29 mouse cellular contexts compared by ENCODE assay signal in genomic region chr4:82476411-82476810, GRCm38 (mm10).
DNase-seq lines count a peak whose midpoint lies in the region; ATAC-seq and TF ChIP-seq lines count a peak whose summit lies in the region.
"Had no signal": no experiment of that assay in that cellular context is flagged by ENCODE, and none has a peak within 500 bp of the region (broad histone marks: within the 10 kb centered on the region; RNA-seq: fewer than 3 reads in every experiment).

No protein-coding gene starts in this region.

- H3K9me3 ChIP-seq in heart, embryonic 15.5 days (replicated peaks), result no peaks in the 10 kb centered on the region
- H3K9me3 ChIP-seq in heart, embryonic 10.5 days, result no peaks in the 10 kb centered on the region
- H3K9me3 ChIP-seq in liver, postnatal 0 days (ENCODE audit: low read length), result no peaks in the 10 kb centered on the region
- H3K9me3 ChIP-seq in liver, embryonic 11.5 days (ENCODE audit: control insufficient read depth, low read length), result no peaks in the 10 kb centered on the region
- H3K9me3 ChIP-seq: hindbrain, embryonic 10.5 days; hindbrain, embryonic 15.5 days; limb, embryonic 10.5 days; limb, embryonic 15.5 days; lung, embryonic 15.5 days; midbrain, embryonic 10.5 days; midbrain, embryonic 15.5 days; neural tube, embryonic 15.5 days had no signal

- H3K4me1 ChIP-seq in heart, embryonic 15.5 days (replicated peaks), result peaks cover 52% of the 10 kb centered on the region
- peaks cover 40% of the 10 kb centered on the region for H3K4me1 ChIP-seq in heart, embryonic 10.5 days
- H3K4me1 ChIP-seq in kidney, adult 2 months (ENCODE audit: control insufficient read depth, insufficient read depth, low read length), result peaks cover 15% of the 10 kb centered on the region; the same call in 1 of the 2 replicates
- H3K4me1 ChIP-seq in liver, postnatal 0 days (ENCODE audit: insufficient read depth), result peaks cover 15% of the 10 kb centered on the region
- H3K4me1 ChIP-seq in liver, embryonic 11.5 days (replicated peaks; ENCODE audit: control insufficient read depth, insufficient read depth, low read length), result peaks cover 3% of the 10 kb centered on the region; the same call in 1 of the 2 replicates
- H3K4me1 ChIP-seq: hindbrain, embryonic 10.5 days; midbrain, embryonic 10.5 days had no signal

- TF ChIP-seq POLR2A in kidney, adult 2 months (IDR thresholded peaks at IDR 0.05; ENCODE audit: low read depth, low read length), result no peak

- TF ChIP-seq CTCF in kidney, adult 2 months (conservative IDR thresholded peaks at IDR 0.05; ENCODE audit: insufficient read depth, insufficient read length, low read depth, low read length), result no peak
- TF ChIP-seq CTCF in liver, postnatal 0 days (IDR thresholded peaks at IDR 0.05; ENCODE audit: low read depth), result no peak

- DNase-seq in frontal cortex, postnatal 25 days (ENCODE audit: low spot score in 2 of 2), result no peak
- DNase-seq in heart, embryonic 10.5 days (ENCODE audit: low spot score), result no peak
- peak; percentile 53 for DNase-seq in kidney, adult 2 months
- no peak for DNase-seq in kidney, adult 18-20 months
- DNase-seq in liver, postnatal 0 days, result no peak
- DNase-seq in liver, embryonic 11.5 days (ENCODE audit: low spot score), result no peak
- DNase-seq: adrenal gland, postnatal 10 days; cerebellum, adult 11 months; cerebellum, adult 9-11 months; embryo, embryonic 11 days; kidney, postnatal 4 days; retina, postnatal 1 day; right cerebral cortex, postnatal 14 days; thymus, postnatal 4 days had no signal

- no peak overlapping the region for H3K4me3 ChIP-seq in heart, embryonic 15.5 days
- no peak overlapping the region for H3K4me3 ChIP-seq in heart, embryonic 10.5 days
- H3K4me3 ChIP-seq in kidney, adult 2 months (ENCODE audit: insufficient read depth, low read depth, low read length), result no peak overlapping the region
- no peak overlapping the region for H3K4me3 ChIP-seq in liver, postnatal 0 days (ENCODE audit: low read depth, low read length)
- no peak overlapping the region for H3K4me3 ChIP-seq in liver, embryonic 11.5 days (ENCODE audit: low read depth, low read length)
- H3K4me3 ChIP-seq: erythroblast, embryonic 14.5 days; hindbrain, embryonic 10.5 days; hindbrain, embryonic 15.5 days; limb, embryonic 10.5 days; limb, embryonic 15.5 days; lung, embryonic 15.5 days; midbrain, embryonic 10.5 days; midbrain, embryonic 15.5 days; neural tube, embryonic 15.5 days had no signal

- WGBS in heart, embryonic 15.5 days, result 48% methylated on average over 2 of the region's 2 CpGs
- 55% methylated on average over 2 of the region's 2 CpGs for WGBS in heart, embryonic 10.5 days
- WGBS in kidney, adult 2 months, result 47% methylated on average over 2 of the region's 2 CpGs
- 43% methylated on average over 2 of the region's 2 CpGs for WGBS in liver, postnatal 0 days (ENCODE audit: insufficient replicate concordance)
- WGBS in liver, embryonic 11.5 days, result 63% methylated on average over 2 of the region's 2 CpGs

- H3K4me2 ChIP-seq in heart, embryonic 15.5 days, result no peak overlapping the region
- H3K4me2 ChIP-seq in liver, postnatal 0 days (ENCODE audit: low read depth, low read length), result no peak overlapping the region
- H3K4me2 ChIP-seq in liver, embryonic 11.5 days, result no peak overlapping the region
- H3K4me2 ChIP-seq: heart, embryonic 11.5 days; hindbrain, embryonic 15.5 days; limb, embryonic 15.5 days; lung, embryonic 15.5 days; midbrain, embryonic 15.5 days; neural tube, embryonic 15.5 days had no signal

- peak; percentile 67; the same call in 1 of the 2 replicates for ATAC-seq in frontal cortex, adult (ENCODE audit: low TSS enrichment)
- no peak for ATAC-seq in heart, embryonic 15.5 days (replicated peaks; ENCODE audit: insufficient number of reproducible peaks, insufficient read depth, low FRiP score, low read depth)
- ATAC-seq in liver, postnatal 0 days, result peak; percentile 87
- no peak for ATAC-seq in liver, embryonic 11.5 days (replicated peaks; ENCODE audit: low FRiP score)
- ATAC-seq: inflammation-experienced regulatory T-cells, adult 6 months; midbrain, embryonic 15.5 days; Patski had no signal

- 0 out of 2 replicates have a peak, but pooled peaks cover 5% of the 10 kb centered on the region for H3K36me3 ChIP-seq in heart, embryonic 15.5 days
- peaks cover 6% of the 10 kb centered on the region; the same call in 1 of the 2 replicates for H3K36me3 ChIP-seq in heart, embryonic 10.5 days
- no peaks in the 10 kb centered on the region for H3K36me3 ChIP-seq in kidney, adult 2 months (ENCODE audit: control insufficient read depth, insufficient read depth, low read length)
- H3K36me3 ChIP-seq in liver, postnatal 0 days (replicated peaks; ENCODE audit: insufficient read depth, low read length), result no peaks in the 10 kb centered on the region
- H3K36me3 ChIP-seq in liver, embryonic 11.5 days (ENCODE audit: control insufficient read depth, insufficient read depth, low read length), result no peaks in the 10 kb centered on the region
- H3K36me3 ChIP-seq: hindbrain, embryonic 10.5 days; hindbrain, embryonic 15.5 days; limb, embryonic 10.5 days; limb, embryonic 15.5 days; midbrain, embryonic 10.5 days; midbrain, embryonic 15.5 days; neural tube, embryonic 15.5 days had no signal

- no peaks in the 10 kb centered on the region for H3K27me3 ChIP-seq in heart, embryonic 15.5 days
- no peaks in the 10 kb centered on the region for H3K27me3 ChIP-seq in heart, embryonic 10.5 days (ENCODE audit: insufficient read depth, poor library complexity, severe bottlenecking)
- H3K27me3 ChIP-seq in kidney, adult 2 months (replicated peaks; ENCODE audit: control insufficient read depth, insufficient read depth, low read length), result no peaks in the 10 kb centered on the region
- H3K27me3 ChIP-seq in liver, postnatal 0 days (ENCODE audit: insufficient read depth, low read length), result no peaks in the 10 kb centered on the region
- no peaks in the 10 kb centered on the region for H3K27me3 ChIP-seq in liver, embryonic 11.5 days (replicated peaks; ENCODE audit: control insufficient read depth, insufficient read depth, low read length)
- H3K27me3 ChIP-seq: hindbrain, embryonic 15.5 days; limb, embryonic 15.5 days; lung, embryonic 15.5 days; midbrain, embryonic 15.5 days; neural tube, embryonic 15.5 days; Patski had no signal

- no peak overlapping the region for H3K9ac ChIP-seq in heart, embryonic 15.5 days
- no peak overlapping the region for H3K9ac ChIP-seq in liver, postnatal 0 days (replicated peaks)
- no peak overlapping the region for H3K9ac ChIP-seq in liver, embryonic 11.5 days (ENCODE audit: low read depth, low read length)
- H3K9ac ChIP-seq: hindbrain, embryonic 15.5 days; limb, embryonic 15.5 days; lung, embryonic 15.5 days; midbrain, embryonic 15.5 days; neural tube, embryonic 15.5 days had no signal

- no peak for TF ChIP-seq EP300 in liver, postnatal 0 days (IDR thresholded peaks at IDR 0.05; ENCODE audit: low read depth)

- peak overlapping the region; percentile 9; the same call in 1 of the 2 replicates for H3K27ac ChIP-seq in heart, embryonic 15.5 days
- no peak overlapping the region for H3K27ac ChIP-seq in heart, embryonic 10.5 days
- H3K27ac ChIP-seq in kidney, adult 2 months (ENCODE audit: insufficient read depth, low read depth, low read length), result no peak overlapping the region
- peak overlapping the region; percentile 72 for H3K27ac ChIP-seq in liver, postnatal 0 days (ENCODE audit: low read depth)
- H3K27ac ChIP-seq in liver, embryonic 11.5 days (ENCODE audit: low read depth, low read length), result no peak overlapping the region
- H3K27ac ChIP-seq: hindbrain, embryonic 10.5 days; hindbrain, embryonic 15.5 days; kidney, postnatal 0 days; limb, embryonic 10.5 days; limb, embryonic 15.5 days; lung, embryonic 15.5 days; midbrain, embryonic 10.5 days; midbrain, embryonic 15.5 days; neural tube, embryonic 15.5 days had no signal

Comparison
In these comparisons a context has a peak if more than half of its experiments do, and no peak if none do; other contexts are left out.
1. ATAC-seq: peak in frontal cortex, adult (single experiment) and liver, postnatal 0 days (single experiment); none in heart, embryonic 15.5 days (single experiment) and liver, embryonic 11.5 days (single experiment).
2. H3K27ac ChIP-seq: peak in heart, embryonic 15.5 days (single experiment) and liver, postnatal 0 days (single experiment); none in heart, embryonic 10.5 days (single experiment), kidney, adult 2 months (single experiment) and liver, embryonic 11.5 days (single experiment).